Mouse (Mus musculus): ENCODE data around the gene Ralgapb.
A peak's percentile ranks its signal among the peaks of the same experiment; 100 is the strongest.

The Ralgapb gene

GRCm38 (mm10) chr2:158402915-158403314 is 6.7 kb upstream of the Ralgapb start:
- no peak for DNase-seq (ENCODE audit: low spot score)

- peak; percentile 7 for DNase-seq (ENCODE audit: low spot score)
These were observed 552 bp upstream of the Ralgapb start for GRCm38 (mm10) chr2:158408997-158409594.

GRCm38 (mm10) chr2:158410022-158411014 is 670 bp downstream of the Ralgapb start:
- peak; percentile 13 for DNase-seq (ENCODE audit: low spot score)

GRCm38 (mm10) chr2:158413240-158413639 is 3.6 kb downstream of the Ralgapb start:
- DNase-seq (ENCODE audit: low spot score), result no peak

- no peak for DNase-seq (ENCODE audit: low spot score)
These were observed 6.2 kb downstream of the Ralgapb start for GRCm38 (mm10) chr2:158415826-158416225.

GRCm38 (mm10) chr2:158418663-158419062 is 9.0 kb downstream of the Ralgapb start:
- no peak for DNase-seq (ENCODE audit: low spot score)

GRCm38 (mm10) chr2:158445814-158446213 is 36.2 kb downstream of the Ralgapb start:
- DNase-seq (ENCODE audit: low spot score), result no peak

- DNase-seq (ENCODE audit: low spot score), result no peak
These were observed 40.2 kb downstream of the Ralgapb start for GRCm38 (mm10) chr2:158449845-158450244.

GRCm38 (mm10) chr2:158456451-158456850 is 46.8 kb downstream of the Ralgapb start:
- DNase-seq (ENCODE audit: low spot score), result no peak

GRCm38 (mm10) chr2:158457610-158458009 is 48.0 kb downstream of the Ralgapb start:
- no peak for DNase-seq (ENCODE audit: low spot score)

- DNase-seq (ENCODE audit: low spot score), result no peak
These were observed 52.8 kb downstream of the Ralgapb start for GRCm38 (mm10) chr2:158462450-158462849.

GRCm38 (mm10) chr2:158474159-158474558 is 64.5 kb downstream of the Ralgapb start:
- no peak for DNase-seq (ENCODE audit: low spot score)

- no peak for DNase-seq (ENCODE audit: low spot score)
These were observed 68.0 kb downstream of the Ralgapb start for GRCm38 (mm10) chr2:158477640-158478039.

- DNase-seq (ENCODE audit: low spot score), result no peak
These were observed 88.8 kb downstream of the Ralgapb start for GRCm38 (mm10) chr2:158498457-158498856.

- DNase-seq (ENCODE audit: low spot score), result no peak
These were observed 92.5 kb downstream of the Ralgapb start, which contains the start of gene Adig for GRCm38 (mm10) chr2:158501836-158502812. Adig (plus strand) TSS chr2:158502612.

- DNase-seq (ENCODE audit: low spot score), result no peak
These were observed 93.6 kb downstream of the Ralgapb start for GRCm38 (mm10) chr2:158503226-158503625.

GRCm38 (mm10) chr2:158503671-158504070 is 94.0 kb downstream of the Ralgapb start:
- DNase-seq (ENCODE audit: low spot score), result no peak

GRCm38 (mm10) chr2:158506475-158506874 is 96.8 kb downstream of the Ralgapb start:
- DNase-seq (ENCODE audit: low spot score), result no peak

- DNase-seq (ENCODE audit: low spot score), result no peak
These were observed 97.4 kb downstream of the Ralgapb start for GRCm38 (mm10) chr2:158507046-158507445.

- peak; percentile 57 for DNase-seq (ENCODE audit: low spot score)
These were observed 101.0 kb downstream of the Ralgapb start for GRCm38 (mm10) chr2:158510665-158511064.

GRCm38 (mm10) chr2:158512528-158512927 is 102.9 kb downstream of the Ralgapb start, which contains the start of gene Arhgap40:
Arhgap40 (plus strand) TSS chr2:158512796.
- DNase-seq (ENCODE audit: low spot score), result no peak
